Mouse (Mus musculus): Measurements from ENCODE around the gene Gm20388.

Gene Gm20388

DNA sequence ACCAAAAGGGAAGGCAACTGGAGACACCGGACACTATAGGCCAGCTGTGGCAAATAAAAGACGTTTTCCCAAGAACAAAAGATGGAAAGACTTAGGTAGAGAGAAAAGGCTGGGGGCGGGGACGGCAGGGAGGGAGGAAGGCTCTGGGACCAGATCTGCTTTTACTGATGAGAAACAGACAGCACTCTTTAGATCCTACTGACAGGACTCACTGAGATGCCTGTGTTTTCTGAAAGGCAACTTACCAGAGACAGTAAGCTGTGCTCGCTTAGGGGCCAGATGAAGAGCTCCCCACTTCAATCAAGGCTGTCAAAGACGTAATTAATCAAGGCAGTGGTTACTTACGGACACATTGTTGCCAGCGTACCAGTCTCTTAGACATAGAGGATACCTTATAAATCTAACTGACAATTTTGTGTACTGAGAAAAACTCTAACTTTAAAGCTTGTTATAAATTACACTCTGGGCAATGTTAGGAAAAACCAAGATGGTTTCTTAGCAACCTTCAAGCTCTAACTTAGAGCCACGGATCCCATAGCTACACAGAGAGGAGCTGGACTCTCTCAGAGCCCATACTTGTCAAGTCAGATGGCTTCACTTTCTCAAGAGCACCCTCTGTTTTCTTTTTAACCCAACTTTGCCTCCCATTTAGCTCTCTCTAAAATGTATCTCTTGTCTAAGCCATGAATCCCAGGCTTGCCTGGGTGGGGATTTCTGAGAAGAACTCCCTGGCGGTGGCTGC lies 4481.8 kb downstream of the Gm20388 start:
- no peak for DNase-seq (ENCODE audit: low spot score in 2 of 2)

DNA sequence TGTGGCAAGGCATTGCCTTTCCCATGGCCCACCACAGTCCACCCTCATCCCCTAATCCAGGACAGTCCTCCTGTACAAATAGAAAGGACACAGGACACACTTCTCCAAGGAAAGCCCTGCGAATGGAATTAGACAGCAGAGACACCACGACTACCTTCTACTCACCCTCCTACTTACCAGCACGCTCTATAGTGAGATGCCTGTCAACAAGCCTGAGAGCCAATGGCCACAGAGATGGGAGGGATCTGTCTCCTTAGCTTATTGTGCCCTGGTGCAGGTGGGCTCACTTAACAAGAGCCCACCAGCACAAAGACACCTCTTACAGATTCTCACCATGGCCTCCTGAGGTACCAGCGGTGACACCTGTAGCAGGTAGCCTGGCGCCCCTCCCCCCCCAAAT lies 4482.4 kb downstream of the Gm20388 start:
- no peak for DNase-seq (ENCODE audit: low spot score in 2 of 2)

DNA sequence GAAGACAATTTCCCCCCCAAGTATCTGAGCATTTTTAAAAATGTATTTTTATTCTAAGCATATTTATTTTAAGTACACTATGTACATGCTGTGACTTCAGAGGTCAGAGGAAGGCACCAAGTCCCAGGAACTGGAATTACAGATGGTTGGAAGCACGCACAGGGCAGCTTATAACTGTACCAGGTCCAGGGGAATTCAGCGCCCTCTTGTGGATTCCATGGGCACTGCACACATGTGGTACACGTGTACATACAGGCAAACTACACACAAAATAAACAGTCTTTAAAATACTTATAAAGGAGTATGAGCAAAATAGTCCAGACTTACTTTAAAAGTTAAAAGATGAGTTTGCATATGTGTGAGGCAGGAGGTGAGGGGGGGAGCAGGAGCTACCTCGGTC lies 4483.3 kb downstream of the Gm20388 start:
- no peak for DNase-seq (ENCODE audit: low spot score in 2 of 2)

DNA sequence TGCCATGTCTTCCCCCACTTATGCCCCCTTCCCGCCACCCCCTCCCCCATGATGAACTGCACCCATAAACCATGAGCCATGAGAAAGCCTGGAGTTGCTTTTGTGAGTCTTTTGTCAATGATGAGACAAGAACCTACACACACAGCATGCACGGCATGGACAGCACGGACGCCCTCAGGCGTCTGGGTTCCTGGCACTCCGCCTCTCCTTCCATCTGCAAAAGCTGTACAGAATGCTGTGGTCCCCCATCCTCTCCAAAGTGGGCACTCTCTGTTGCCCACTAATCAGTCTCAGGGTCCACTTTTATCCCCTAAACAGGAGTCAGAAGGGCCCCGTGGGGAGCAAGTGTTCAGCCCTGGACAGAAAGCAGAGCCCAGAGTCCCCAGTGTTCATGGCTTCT lies 4484.3 kb downstream of the Gm20388 start:
- DNase-seq (ENCODE audit: low spot score in 2 of 2) = no peak
